Mouse (Mus musculus): ENCODE measurements at regions not wholly inside any gene's neighbourhood (a gene's known extent, or its start where the extent isn't known, plus 50 kb on each side); places are given as distances from the start of the nearest gene placed in this dataset.

DNA sequence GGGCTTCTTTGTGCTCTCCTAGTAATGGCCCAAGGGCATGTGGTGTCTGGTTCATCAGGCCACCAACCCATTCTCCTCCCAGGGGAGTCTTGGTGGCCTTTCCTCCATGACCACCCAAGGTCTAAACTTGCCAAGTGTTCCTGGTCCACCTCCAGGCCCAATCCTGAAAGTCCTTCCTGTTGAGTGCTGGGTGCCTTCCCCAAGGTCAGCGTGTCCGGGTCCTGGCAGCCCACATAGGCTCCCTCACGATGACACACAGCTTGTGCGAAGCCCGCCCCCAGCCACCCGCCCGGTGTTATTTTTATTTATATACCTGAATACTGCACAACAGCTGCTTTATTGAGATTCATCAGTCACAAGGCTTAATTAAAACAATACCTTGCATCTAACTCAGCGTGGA, 161.8 kb upstream of the A530016L24Rik start:
- Histone ChIP-seq H3K36me3 (ENCODE audit: control insufficient read depth, insufficient read depth, low read length) (no peaks in the 10 kb centered on the region), H3K79me2 (ENCODE audit: control insufficient read depth, insufficient read depth, low read length) (no peaks in the 10 kb centered on the region), H3K4me3 (ENCODE audit: insufficient read depth, low read depth, low read length) (no peak overlapping the region), H3K27me3 (ENCODE audit: control insufficient read depth, insufficient read depth, low read length) (no peaks in the 10 kb centered on the region), H3K4me1 (ENCODE audit: control insufficient read depth, insufficient read depth, low read length) (no peaks in the 10 kb centered on the region), H3K9ac (ENCODE audit: low read depth, low read length) (no peak overlapping the region), H3K27ac (replicated peaks; ENCODE audit: insufficient read depth, low read depth, low read length) (no peak overlapping the region)
- DNase-seq (ENCODE audit: extremely low read depth, low read depth, low spot score) = no peak
- TF ChIP-seq POLR2A (IDR thresholded peaks at IDR 0.05; ENCODE audit: extremely low read depth, insufficient read depth, low read length) (no peak), CTCF (IDR thresholded peaks at IDR 0.05; ENCODE audit: low read depth, low read length) (no peak)
- 83% methylated on average over 8 of the region's 8 CpGs for WGBS

GRCm38 (mm10) chr12:112328809-112329575, 160.3 kb upstream of the A530016L24Rik start:
- Histone ChIP-seq H3K4me1 (ENCODE audit: control insufficient read depth, insufficient read depth, low read length) (no peaks in the 10 kb centered on the region), H3K36me3 (ENCODE audit: control insufficient read depth, insufficient read depth, low read length) (no peaks in the 10 kb centered on the region), H3K9ac (ENCODE audit: low read depth, low read length) (no peak overlapping the region), H3K4me3 (ENCODE audit: insufficient read depth, low read depth, low read length) (no peak overlapping the region), H3K79me2 (ENCODE audit: control insufficient read depth, insufficient read depth, low read length) (no peaks in the 10 kb centered on the region), H3K27me3 (ENCODE audit: control insufficient read depth, insufficient read depth, low read length) (no peaks in the 10 kb centered on the region), H3K27ac (replicated peaks; ENCODE audit: insufficient read depth, low read depth, low read length) (no peak overlapping the region)
- DNase-seq (ENCODE audit: extremely low read depth, low read depth, low spot score) = no peak
- WGBS = 62% methylated on average over 8 of the region's 8 CpGs
- TF ChIP-seq POLR2A (IDR thresholded peaks at IDR 0.05; ENCODE audit: extremely low read depth, insufficient read depth, low read length) = no peak
- no peak for TF ChIP-seq CTCF (IDR thresholded peaks at IDR 0.05; ENCODE audit: low read depth, low read length)

- Histone ChIP-seq H3K4me3 (ENCODE audit: insufficient read depth, low read depth, low read length) (no peak overlapping the region), H3K9ac (ENCODE audit: low read depth, low read length) (no peak overlapping the region), H3K27me3 (ENCODE audit: control insufficient read depth, insufficient read depth, low read length) (no peaks in the 10 kb centered on the region), H3K36me3 (ENCODE audit: control insufficient read depth, insufficient read depth, low read length) (no peaks in the 10 kb centered on the region), H3K79me2 (ENCODE audit: control insufficient read depth, insufficient read depth, low read length) (no peaks in the 10 kb centered on the region), H3K27ac (replicated peaks; ENCODE audit: insufficient read depth, low read depth, low read length) (no peak overlapping the region), H3K4me1 (ENCODE audit: control insufficient read depth, insufficient read depth, low read length) (no peaks in the 10 kb centered on the region)
- no peak for DNase-seq (ENCODE audit: extremely low read depth, low read depth, low spot score)
- TF ChIP-seq CTCF (IDR thresholded peaks at IDR 0.05; ENCODE audit: low read depth, low read length) = no peak
- TF ChIP-seq POLR2A (IDR thresholded peaks at IDR 0.05; ENCODE audit: extremely low read depth, insufficient read depth, low read length) = no peak
- 66% methylated on average over 18 of the region's 18 CpGs for WGBS
Measured at GRCm38 (mm10) chr12:112329701-112330301, 159.4 kb upstream of the A530016L24Rik start.

- no peaks in the 10 kb centered on the region for H3K79me2 ChIP-seq (ENCODE audit: control insufficient read depth, insufficient read depth, low read length)
- no peak overlapping the region for H3K4me3 ChIP-seq (ENCODE audit: insufficient read depth, low read depth, low read length)
- no peak overlapping the region for H3K27ac ChIP-seq (replicated peaks; ENCODE audit: insufficient read depth, low read depth, low read length)
- no peaks in the 10 kb centered on the region for H3K27me3 ChIP-seq (ENCODE audit: control insufficient read depth, insufficient read depth, low read length)
- TF ChIP-seq POLR2A (IDR thresholded peaks at IDR 0.05; ENCODE audit: extremely low read depth, insufficient read depth, low read length) (no peak), CTCF (IDR thresholded peaks at IDR 0.05; ENCODE audit: low read depth, low read length) (no peak)
- no peak overlapping the region for H3K9ac ChIP-seq (ENCODE audit: low read depth, low read length)
- 64% methylated on average over 5 of the region's 5 CpGs for WGBS
- DNase-seq (ENCODE audit: extremely low read depth, low read depth, low spot score) = no peak
- no peaks in the 10 kb centered on the region for H3K4me1 ChIP-seq (ENCODE audit: control insufficient read depth, insufficient read depth, low read length)
- no peaks in the 10 kb centered on the region for H3K36me3 ChIP-seq (ENCODE audit: control insufficient read depth, insufficient read depth, low read length)
Measured at GRCm38 (mm10) chr12:112330557-112330956, 158.7 kb upstream of the A530016L24Rik start.

- H3K4me1 ChIP-seq (ENCODE audit: control insufficient read depth, insufficient read depth, low read length) = no peaks in the 10 kb centered on the region
- no peaks in the 10 kb centered on the region for H3K79me2 ChIP-seq (ENCODE audit: control insufficient read depth, insufficient read depth, low read length)
- H3K9ac ChIP-seq (ENCODE audit: low read depth, low read length) = no peak overlapping the region
- 89% methylated on average over 16 of the region's 16 CpGs for WGBS
- H3K4me3 ChIP-seq (ENCODE audit: insufficient read depth, low read depth, low read length) = no peak overlapping the region
- no peak overlapping the region for H3K27ac ChIP-seq (replicated peaks; ENCODE audit: insufficient read depth, low read depth, low read length)
- no peak for DNase-seq (ENCODE audit: extremely low read depth, low read depth, low spot score)
- no peaks in the 10 kb centered on the region for H3K27me3 ChIP-seq (ENCODE audit: control insufficient read depth, insufficient read depth, low read length)
- TF ChIP-seq POLR2A (IDR thresholded peaks at IDR 0.05; ENCODE audit: extremely low read depth, insufficient read depth, low read length) (no peak), CTCF (IDR thresholded peaks at IDR 0.05; ENCODE audit: low read depth, low read length) (no peak)
- no peaks in the 10 kb centered on the region for H3K36me3 ChIP-seq (ENCODE audit: control insufficient read depth, insufficient read depth, low read length)
Measured at GRCm38 (mm10) chr12:112331061-112331460, 158.2 kb upstream of the A530016L24Rik start.
